Mouse (Mus musculus): ENCODE measurements around the gene Olr1.

- TF ChIP-seq UBTF (IDR thresholded peaks at IDR 0.05; ENCODE audit: low read depth, low read length): no peak
- no peak for TF ChIP-seq TCF12 (IDR thresholded peaks at IDR 0.05; ENCODE audit: low read depth, low read length)
- TF ChIP-seq CTCF (conservative IDR thresholded peaks at IDR 0.05 in 1 of 2, IDR thresholded peaks at IDR 0.05 in 1 of 2; ENCODE audit: low read depth in 2 of 2, low read length in 2 of 2): no peak
- TF ChIP-seq ZNF384 (IDR thresholded peaks at IDR 0.05; ENCODE audit: low read depth, low read length): no peak
- no peak for TF ChIP-seq JUN (IDR thresholded peaks at IDR 0.05; ENCODE audit: insufficient read depth, low read depth, low read length)
- TF ChIP-seq NRF1 (IDR thresholded peaks at IDR 0.05; ENCODE audit: low read depth, low read length): no peak
- no peak for TF ChIP-seq CHD1 (IDR thresholded peaks at IDR 0.05; ENCODE audit: low read depth, low read length)
Observed at GRCm38 (mm10) chr6:129503471-129503870, 3.5 kb downstream of the Olr1 start.
